Mouse (Mus musculus) cerebellum, adult (tissue): ENCODE measurements at regions not wholly inside any gene's neighbourhood (a gene's known extent, or its start where the extent isn't known, plus 50 kb on each side); places are given as distances from the start of the nearest gene placed in this dataset.
"Not testable (repeated sequence)": the region's sequence is repeated elsewhere in the genome, so short reads cannot be mapped to it uniquely, and the experiment has no call there.

Experiments used
- ATAC-seq: cut with Nextera tagmentation; 2 replicates; pipeline ENCODE4 v1.9.2; 2017; ENCODE audit warnings: mild to moderate bottlenecking, moderate library complexity, mixed read lengths; ENCODE audit not compliant: insufficient number of reproducible peaks, low FRiP score, low TSS enrichment

GRCm38 (mm10) chr17:27291176-27291575 lies 86.9 kb upstream of the Lemd2 start:
- no peak for ATAC-seq

DNA sequence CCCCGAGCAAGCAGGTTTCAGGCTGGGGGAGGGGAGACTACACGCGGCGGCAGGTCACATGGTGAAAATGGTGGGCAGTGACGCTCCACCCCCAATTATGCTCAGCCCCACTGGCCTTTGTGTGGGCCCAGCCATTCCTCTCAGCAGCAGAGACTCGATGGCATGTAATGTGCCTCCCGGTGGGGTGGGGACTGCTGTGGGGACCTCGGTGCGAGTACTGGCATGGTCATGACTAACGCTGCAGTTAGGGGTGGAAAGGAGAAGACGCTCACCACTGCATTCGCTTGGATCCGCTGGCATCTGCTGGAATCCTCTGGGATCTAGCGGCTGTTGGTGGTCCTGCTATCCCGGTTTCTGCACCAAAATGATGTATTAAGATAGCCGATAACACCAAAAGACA lies 86.0 kb upstream of the Lemd2 start:
- ATAC-seq, result no peak

- ATAC-seq, result not testable (repeated sequence)
Measured at GRCm38 (mm10) chr17:27289804-27290203, 85.5 kb upstream of the Lemd2 start.

- ATAC-seq, result not testable (repeated sequence)
Measured at GRCm38 (mm10) chr17:27287986-27288385, 83.7 kb upstream of the Lemd2 start.

- no peak for ATAC-seq
Measured at GRCm38 (mm10) chr17:27281241-27281640, 77.0 kb upstream of the Lemd2 start.

- ATAC-seq, result not testable (repeated sequence)
Measured at GRCm38 (mm10) chr17:27279491-27280288, 75.4 kb upstream of the Lemd2 start.

DNA sequence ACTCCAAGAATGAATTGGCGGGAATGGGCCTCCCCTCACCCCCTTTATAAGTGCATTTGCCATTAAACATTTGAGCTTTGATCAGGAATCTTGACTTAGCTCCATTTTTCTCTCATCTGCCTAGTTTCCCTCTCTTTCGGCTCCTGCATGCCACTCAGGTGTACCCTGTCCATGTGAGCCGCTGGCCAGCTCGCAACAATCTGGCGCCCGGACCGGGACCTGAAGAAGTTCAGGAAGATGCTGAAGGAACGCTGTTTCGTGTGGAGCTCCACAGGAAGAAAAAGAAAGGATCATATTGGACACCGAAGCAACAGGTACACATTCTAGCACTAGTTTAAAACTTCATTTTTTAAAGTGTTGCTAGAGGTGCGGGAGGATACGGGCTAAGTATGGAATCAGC lies 73.5 kb upstream of the Lemd2 start:
- ATAC-seq, result not testable (repeated sequence)

- ATAC-seq, result not testable (repeated sequence)
Measured at GRCm38 (mm10) chr17:27271756-27272155, 67.5 kb upstream of the Lemd2 start.

- not testable (repeated sequence) for ATAC-seq
Measured at GRCm38 (mm10) chr17:27270776-27271175, 66.5 kb upstream of the Lemd2 start.

DNA sequence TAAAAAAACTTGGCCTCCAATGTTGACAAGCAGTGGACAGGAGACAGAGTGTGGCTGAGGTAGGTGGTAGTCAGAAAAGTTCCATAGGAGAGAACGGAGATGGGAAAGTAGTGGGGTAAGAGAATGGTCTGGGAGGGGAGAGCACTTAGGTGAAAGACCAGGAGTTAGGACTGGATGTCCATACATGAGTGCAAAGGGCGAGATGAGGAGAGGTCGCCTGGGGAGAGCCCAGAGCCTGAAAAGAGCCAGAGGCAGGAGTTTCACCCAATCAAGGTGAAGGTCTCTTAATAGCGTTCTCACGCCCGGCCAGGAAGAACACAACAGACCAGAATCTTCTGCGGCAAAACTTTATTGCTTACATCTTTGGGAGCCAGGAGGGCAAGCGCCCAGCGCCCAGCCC lies 60.3 kb upstream of the Lemd2 start:
- not testable (repeated sequence) for ATAC-seq

DNA sequence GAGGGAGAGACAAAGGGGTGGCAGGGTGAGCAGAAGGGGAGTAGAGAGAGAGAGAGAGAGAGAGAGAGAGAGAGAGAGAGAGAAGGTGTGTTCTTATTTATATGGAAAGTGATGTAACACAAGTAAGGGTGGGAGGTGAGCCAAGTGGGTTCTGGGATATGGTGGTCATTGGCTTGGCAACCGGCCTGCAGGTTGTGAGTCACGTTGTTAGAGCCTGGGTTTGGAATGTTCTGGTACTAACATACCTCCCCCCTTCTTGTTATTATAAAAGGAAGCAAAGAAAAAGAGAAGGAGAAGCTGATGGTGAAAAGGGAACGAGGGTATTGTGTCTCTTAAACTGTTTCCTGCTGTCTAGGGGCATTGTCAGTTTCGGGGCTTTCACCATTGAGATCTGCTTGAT lies 58.3 kb upstream of the Lemd2 start:
- no peak for ATAC-seq

DNA sequence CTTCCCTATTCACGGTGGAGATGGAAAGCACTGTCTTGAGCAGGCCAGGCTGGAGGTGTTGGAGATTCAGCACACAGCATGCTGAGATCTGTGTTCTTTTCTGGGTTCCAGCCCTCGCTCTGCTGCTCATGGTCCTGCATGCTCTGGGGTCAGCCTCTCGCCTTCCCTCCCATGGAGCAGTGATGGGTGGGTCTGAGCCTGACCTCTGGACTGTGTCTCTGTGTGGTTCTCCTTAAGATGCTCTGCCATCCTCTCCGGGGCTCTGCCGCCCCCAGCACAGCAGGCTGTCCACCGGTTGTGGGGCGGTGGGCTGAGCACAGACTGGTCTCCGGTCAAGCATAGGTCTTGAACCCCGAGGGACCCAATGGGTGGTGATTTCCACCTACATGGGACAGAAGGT lies 57.7 kb upstream of the Lemd2 start:
- ATAC-seq, result no peak

- ATAC-seq, result no peak
Measured at GRCm38 (mm10) chr17:27261251-27261650, 57.0 kb upstream of the Lemd2 start.

GRCm38 (mm10) chr17:27260116-27260515 lies 55.8 kb upstream of the Lemd2 start:
- ATAC-seq, result no peak

- no peak for ATAC-seq
Measured at GRCm38 (mm10) chr17:27257345-27257744, 53.1 kb upstream of the Lemd2 start.

DNA sequence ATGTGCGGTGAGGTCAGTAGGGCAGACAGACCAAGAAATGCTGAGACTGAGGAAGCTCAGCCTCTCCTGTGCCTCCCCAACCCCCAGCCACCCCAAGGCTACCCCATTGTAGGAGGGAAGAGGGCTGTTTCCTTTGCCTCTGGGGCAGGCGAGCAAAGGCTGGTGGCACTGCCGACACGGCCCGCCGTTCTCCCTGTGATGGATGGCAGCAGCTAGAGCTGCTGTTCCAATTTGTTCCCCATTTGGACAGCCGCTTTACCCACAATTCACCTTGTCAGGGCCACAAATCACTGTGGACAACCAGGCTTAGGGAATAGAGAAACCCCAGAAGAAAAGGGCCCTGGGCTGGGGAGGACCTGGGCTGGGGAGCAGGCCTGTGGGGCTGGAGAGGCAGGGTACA lies 51.5 kb upstream of the Lemd2 start:
- no peak for ATAC-seq
